Mouse (Mus musculus) heart, postnatal 0 days (tissue): ENCODE measurements around the gene 1700020A23Rik.

Experiments used
- CTCF ChIP-seq: IDR thresholded peaks from 2 replicates; pipeline ENCODE4 v1.5.1; 2016; ENCODE audit warnings: antibody characterized with exemption, control low read depth, low read depth
- EP300 ChIP-seq: IDR thresholded peaks from 2 replicates; pipeline ENCODE4 v1.6.1; 2016; ENCODE audit warnings: antibody characterized with exemption, low read depth

DNA sequence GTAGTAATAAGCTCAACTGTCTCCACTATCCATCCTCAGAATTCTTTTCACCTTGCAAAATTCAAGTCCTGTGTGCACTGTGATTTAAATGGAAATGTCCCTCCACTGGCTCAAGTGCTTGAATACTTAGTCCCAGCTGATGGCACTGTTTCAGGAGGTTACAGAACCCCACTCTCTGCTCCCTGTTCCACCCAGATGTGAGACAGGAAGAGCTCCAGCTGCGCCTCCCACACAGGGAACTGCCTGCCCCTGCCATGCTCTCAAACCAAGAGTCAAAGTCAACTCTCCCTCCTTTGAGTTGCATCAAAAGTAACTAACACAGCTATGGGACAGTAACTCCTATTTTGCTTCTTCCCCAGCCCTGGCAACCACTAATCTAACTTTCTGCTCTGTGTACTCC lies 18.8 kb upstream of the 1700020A23Rik start:
- TF ChIP-seq CTCF (no peak), EP300 (no peak)
